Mouse (Mus musculus): ENCODE measurements around the gene Noxred1. TPM values are rescaled to one million over a fixed set of nuclear protein-coding genes. Genes with fewer than 3 reads are reported as not detected.
"Not testable (repeated sequence)": the region's sequence is repeated elsewhere in the genome, so short reads cannot be mapped to it uniquely, and the experiment has no call there.

Gene Noxred1
- polyA plus RNA-seq, 1 experiment from 2014 or later: 0.78 TPM

DNA sequence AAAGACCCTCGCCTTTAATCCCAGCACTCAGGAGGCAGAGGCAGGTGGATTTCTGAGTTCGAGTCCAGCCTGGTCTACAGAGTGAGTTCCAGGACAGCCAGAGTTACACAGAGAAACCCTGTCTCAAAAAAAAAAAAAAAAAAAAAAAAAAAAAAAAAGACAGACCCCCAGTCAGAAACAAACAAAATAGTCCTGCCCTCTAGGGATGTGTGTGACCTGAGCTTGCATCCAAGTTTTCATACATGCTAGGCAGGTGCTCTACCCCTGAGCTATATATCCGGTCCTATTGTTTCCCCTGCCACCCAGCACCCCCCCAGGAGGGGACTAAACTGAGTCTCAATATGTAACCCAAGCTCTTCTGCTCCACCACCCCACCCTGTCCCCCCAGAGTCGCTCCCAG lies 38.7 kb upstream of the Noxred1 start:
- H3K4me3 ChIP-seq (ENCODE audit: low read depth, low read length); ATAC-seq (ENCODE audit: insufficient number of reproducible peaks, insufficient read depth, low FRiP score, low read depth); H3K9ac ChIP-seq (replicated peaks; ENCODE audit: low read depth, low read length); H3K9me3 ChIP-seq (ENCODE audit: control insufficient read depth, low read depth, low read length); H3K27ac ChIP-seq (ENCODE audit: low read length); H3K4me1 ChIP-seq (ENCODE audit: control insufficient read depth, insufficient read depth, low read length); H3K27me3 ChIP-seq (ENCODE audit: control insufficient read depth, insufficient read depth, low read length); H3K4me2 ChIP-seq (replicated peaks; ENCODE audit: low read depth, low read length): not testable (repeated sequence)
- WGBS: 82% methylated on average over 4 of the region's 4 CpGs
- H3K36me3 ChIP-seq (ENCODE audit: control insufficient read depth, insufficient read depth, low read length): peaks cover 40% of the 10 kb centered on the region

DNA sequence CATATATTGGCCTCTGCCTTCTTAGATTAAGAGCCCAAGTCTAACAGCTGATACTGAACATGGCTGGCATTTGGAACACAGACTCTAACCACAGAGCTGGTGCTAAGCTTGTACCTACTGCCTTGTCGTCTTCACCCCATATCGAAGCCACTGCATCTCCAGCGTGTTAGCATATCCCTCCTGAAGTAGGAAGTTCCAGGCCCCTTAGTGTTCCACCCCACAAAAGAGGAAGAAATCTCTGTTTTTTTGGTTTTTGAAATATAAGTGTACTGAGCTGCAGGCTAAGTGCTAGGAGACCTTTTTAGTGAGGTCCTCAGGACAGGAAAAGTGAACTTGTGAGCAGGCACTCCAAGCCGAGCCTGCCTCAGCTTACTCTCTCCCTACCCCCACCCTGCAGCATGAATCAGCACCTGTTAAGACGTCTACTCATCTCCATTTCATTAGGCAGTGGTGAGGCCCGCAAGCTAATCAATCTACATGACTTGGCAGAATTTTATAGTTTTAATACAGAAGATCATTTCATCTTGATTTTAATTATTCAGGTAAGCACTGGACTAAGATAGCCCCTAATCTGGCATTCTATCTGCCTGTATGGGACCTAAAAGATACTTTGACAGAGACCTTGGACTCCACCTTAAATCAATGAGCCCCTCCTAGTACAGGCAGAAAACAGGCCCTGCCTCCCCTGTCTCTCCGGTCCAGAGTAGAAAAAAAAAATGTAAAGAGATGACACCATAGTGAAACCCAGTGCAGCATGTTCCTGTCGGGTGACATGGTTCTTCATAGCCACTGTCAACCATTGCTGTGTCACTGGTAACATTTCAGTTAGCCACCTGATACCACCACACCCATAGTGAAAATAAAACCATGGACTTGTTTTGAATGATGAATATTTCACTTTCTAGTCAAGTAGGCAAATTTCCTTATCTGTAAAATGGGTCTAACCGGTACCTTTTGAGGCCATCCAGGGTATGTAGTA lies 36.6 kb upstream of the Noxred1 start:
- peaks cover 60% of the 10 kb centered on the region for H3K36me3 ChIP-seq (ENCODE audit: control insufficient read depth, insufficient read depth, low read length)

GRCm38 (mm10) chr12:87267682-87268081 lies 29.1 kb upstream of the Noxred1 start:
- 19% methylated on average over 4 of the region's 4 CpGs for WGBS
- ATAC-seq (ENCODE audit: insufficient number of reproducible peaks, insufficient read depth, low FRiP score, low read depth): no peak
- Histone ChIP-seq H3K4me3 (ENCODE audit: low read depth, low read length) (peak overlapping the region; percentile 76), H3K9ac (replicated peaks; ENCODE audit: low read depth, low read length) (0 out of 2 replicates have a peak overlapping the region, but pooled peaks have one; percentile 71), H3K4me2 (replicated peaks; ENCODE audit: low read depth, low read length) (peak overlapping the region; percentile 83), H3K36me3 (ENCODE audit: control insufficient read depth, insufficient read depth, low read length) (peaks cover 46% of the 10 kb centered on the region), H3K27me3 (ENCODE audit: control insufficient read depth, insufficient read depth, low read length) (no peaks in the 10 kb centered on the region), H3K9me3 (ENCODE audit: control insufficient read depth, low read depth, low read length) (no peaks in the 10 kb centered on the region), H3K27ac (ENCODE audit: low read length) (no peak overlapping the region; the same call in 1 of the 2 replicates), H3K4me1 (ENCODE audit: control insufficient read depth, insufficient read depth, low read length) (peaks cover 9% of the 10 kb centered on the region)

More for the DNA sequence above, 36.6 kb upstream of the Noxred1 start:
- H3K27ac ChIP-seq (ENCODE audit: low read length): no peak overlapping the region
- no peaks in the 10 kb centered on the region for H3K9me3 ChIP-seq (ENCODE audit: control insufficient read depth, low read depth, low read length)
- ATAC-seq (ENCODE audit: insufficient number of reproducible peaks, insufficient read depth, low FRiP score, low read depth): no peak
- no peak overlapping the region for H3K9ac ChIP-seq (replicated peaks; ENCODE audit: low read depth, low read length)
- WGBS: 86% methylated on average over 9 of the region's 9 CpGs
- H3K4me3 ChIP-seq (ENCODE audit: low read depth, low read length): no peak overlapping the region
- H3K4me1 ChIP-seq (ENCODE audit: control insufficient read depth, insufficient read depth, low read length): 0 out of 2 replicates have a peak, but pooled peaks cover 5% of the 10 kb centered on the region
- H3K4me2 ChIP-seq (replicated peaks; ENCODE audit: low read depth, low read length): no peak overlapping the region
- H3K27me3 ChIP-seq (ENCODE audit: control insufficient read depth, insufficient read depth, low read length): no peaks in the 10 kb centered on the region

- under 1% methylated on average over 31 of the region's 31 CpGs for WGBS
- ATAC-seq (ENCODE audit: insufficient number of reproducible peaks, insufficient read depth, low FRiP score, low read depth): peak; percentile 73; the same call in 1 of the 2 replicates
- Histone ChIP-seq H3K4me3 (ENCODE audit: low read depth, low read length) (peak overlapping the region; percentile 76), H3K4me1 (ENCODE audit: control insufficient read depth, insufficient read depth, low read length) (peaks cover 9% of the 10 kb centered on the region), H3K27ac (ENCODE audit: low read length) (peak overlapping the region; percentile 84), H3K36me3 (ENCODE audit: control insufficient read depth, insufficient read depth, low read length) (peaks cover 43% of the 10 kb centered on the region), H3K9ac (replicated peaks; ENCODE audit: low read depth, low read length) (peak overlapping the region; percentile 71), H3K9me3 (ENCODE audit: control insufficient read depth, low read depth, low read length) (no peaks in the 10 kb centered on the region), H3K4me2 (replicated peaks; ENCODE audit: low read depth, low read length) (peak overlapping the region; percentile 83), H3K27me3 (ENCODE audit: control insufficient read depth, insufficient read depth, low read length) (no peaks in the 10 kb centered on the region)
These were observed 28.5 kb upstream of the Noxred1 start for GRCm38 (mm10) chr12:87266827-87267603.

GRCm38 (mm10) chr12:87266108-87266826 lies 27.7 kb upstream of the Noxred1 start, which contains the start of the genes Vipas39 and Ahsa1:
Vipas39 (minus strand) TSS chr12:87266256.
Ahsa1 (plus strand) TSS chr12:87266479.
- H3K27me3 ChIP-seq (ENCODE audit: control insufficient read depth, insufficient read depth, low read length): no peaks in the 10 kb centered on the region
- 0% methylated on average over 31 of the region's 31 CpGs for WGBS
- peaks cover 9% of the 10 kb centered on the region for H3K4me1 ChIP-seq (ENCODE audit: control insufficient read depth, insufficient read depth, low read length)
- H3K9me3 ChIP-seq (ENCODE audit: control insufficient read depth, low read depth, low read length): no peaks in the 10 kb centered on the region
- ATAC-seq (ENCODE audit: insufficient number of reproducible peaks, insufficient read depth, low FRiP score, low read depth): peak; percentile 97
- H3K27ac ChIP-seq (ENCODE audit: low read length): peak within 1 kb of the TSS; percentile 84
- peaks cover 43% of the 10 kb centered on the region for H3K36me3 ChIP-seq (ENCODE audit: control insufficient read depth, insufficient read depth, low read length)
- H3K4me3 ChIP-seq (ENCODE audit: low read depth, low read length): peak within 1 kb of the TSS; percentile 76
- H3K9ac ChIP-seq (replicated peaks; ENCODE audit: low read depth, low read length): peak within 1 kb of the TSS; percentile 75
- H3K4me2 ChIP-seq (replicated peaks; ENCODE audit: low read depth, low read length): peak within 1 kb of the TSS; percentile 83

- peak overlapping the region; percentile 40; the same call in 1 of the 2 replicates for H3K27ac ChIP-seq (ENCODE audit: low read length)
These were observed 26.9 kb upstream of the Noxred1 start for GRCm38 (mm10) chr12:87265444-87265843.

DNA sequence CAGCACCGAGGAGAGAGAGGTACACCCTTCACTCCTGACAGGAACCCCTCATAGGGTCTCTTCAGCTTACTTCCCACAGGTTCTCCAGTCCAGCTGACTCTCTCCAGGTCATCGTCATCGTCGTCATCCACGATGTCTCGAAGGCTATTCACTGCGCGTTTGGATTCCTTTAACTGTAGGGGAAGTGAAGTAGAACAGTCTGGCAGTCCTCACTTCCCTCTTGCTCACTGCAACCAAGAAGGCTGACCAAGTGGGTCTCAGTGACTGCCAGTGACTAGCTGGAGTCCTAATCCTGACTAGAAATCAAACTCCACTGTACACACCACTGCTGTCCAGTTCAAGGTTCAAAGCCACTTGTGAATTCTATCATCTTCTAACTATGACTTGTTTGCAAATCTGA lies 22.0 kb upstream of the Noxred1 start:
- Histone ChIP-seq H3K27me3 (ENCODE audit: control insufficient read depth, insufficient read depth, low read length) (no peaks in the 10 kb centered on the region), H3K4me3 (ENCODE audit: low read depth, low read length) (no peak overlapping the region), H3K36me3 (ENCODE audit: control insufficient read depth, insufficient read depth, low read length) (peaks cover 57% of the 10 kb centered on the region), H3K27ac (ENCODE audit: low read length) (no peak overlapping the region), H3K9ac (replicated peaks; ENCODE audit: low read depth, low read length) (no peak overlapping the region), H3K4me1 (ENCODE audit: control insufficient read depth, insufficient read depth, low read length) (no peaks in the 10 kb centered on the region), H3K4me2 (replicated peaks; ENCODE audit: low read depth, low read length) (no peak overlapping the region), H3K9me3 (ENCODE audit: control insufficient read depth, low read depth, low read length) (no peaks in the 10 kb centered on the region)
- 98% methylated on average over 8 of the region's 8 CpGs for WGBS
- no peak for ATAC-seq (ENCODE audit: insufficient number of reproducible peaks, insufficient read depth, low FRiP score, low read depth)

More at GRCm38 (mm10) chr12:87265444-87265843, 26.9 kb upstream of the Noxred1 start:
- Histone ChIP-seq H3K36me3 (ENCODE audit: control insufficient read depth, insufficient read depth, low read length) (peaks cover 40% of the 10 kb centered on the region), H3K9ac (replicated peaks; ENCODE audit: low read depth, low read length) (peak overlapping the region; percentile 75), H3K9me3 (ENCODE audit: control insufficient read depth, low read depth, low read length) (no peaks in the 10 kb centered on the region), H3K4me3 (ENCODE audit: low read depth, low read length) (peak overlapping the region; percentile 76), H3K4me2 (replicated peaks; ENCODE audit: low read depth, low read length) (peak overlapping the region; percentile 71), H3K27me3 (ENCODE audit: control insufficient read depth, insufficient read depth, low read length) (no peaks in the 10 kb centered on the region), H3K4me1 (ENCODE audit: control insufficient read depth, insufficient read depth, low read length) (peaks cover 9% of the 10 kb centered on the region)
- ATAC-seq (ENCODE audit: insufficient number of reproducible peaks, insufficient read depth, low FRiP score, low read depth): no peak
- 15% methylated on average over 11 of the region's 11 CpGs for WGBS
